Mouse (Mus musculus) layer of hippocampus, adult 8-10 months (tissue): ENCODE results near the gene Crp. TPM values are rescaled to one million over a fixed set of nuclear protein-coding genes. Genes with fewer than 3 reads are reported as not detected.

Experiments
- DNase-seq, 2 experiments: peaks; one replicate each; pipeline ENCODE4 v3.0.0; 2022; ENCODE audit warnings: low spot score in 2 of 2
- total RNA-seq, 4 experiments: library from RNA; stranded (reverse); gene quantifications; 2 replicates each; pipeline ENCODE4 v1.2.4; 2022

Gene Crp
- total RNA-seq, result not detected

DNA sequence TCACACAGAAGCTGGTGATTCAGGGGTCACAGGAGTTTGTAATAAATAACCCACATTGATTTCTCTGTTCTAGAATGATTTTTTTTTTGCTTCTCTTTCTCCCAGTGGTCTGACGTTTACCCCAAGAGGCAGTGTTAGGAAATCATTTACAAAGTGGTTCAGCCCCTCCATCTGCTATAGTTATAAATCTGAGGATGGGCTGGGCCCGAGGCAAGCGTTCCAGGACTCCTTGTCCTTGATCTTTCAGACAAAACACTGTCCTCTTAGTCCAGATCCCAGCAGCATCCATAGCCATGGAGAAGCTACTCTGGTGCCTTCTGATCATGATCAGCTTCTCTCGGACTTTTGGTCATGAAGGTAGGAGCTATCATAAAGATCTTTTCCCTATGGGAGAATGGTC lies at the start of gene Crp:
Gene Crp, plus strand, starts transcription at position 212 of the 400 bp plus-strand sequence.
- DNase-seq, result no peak

DNA sequence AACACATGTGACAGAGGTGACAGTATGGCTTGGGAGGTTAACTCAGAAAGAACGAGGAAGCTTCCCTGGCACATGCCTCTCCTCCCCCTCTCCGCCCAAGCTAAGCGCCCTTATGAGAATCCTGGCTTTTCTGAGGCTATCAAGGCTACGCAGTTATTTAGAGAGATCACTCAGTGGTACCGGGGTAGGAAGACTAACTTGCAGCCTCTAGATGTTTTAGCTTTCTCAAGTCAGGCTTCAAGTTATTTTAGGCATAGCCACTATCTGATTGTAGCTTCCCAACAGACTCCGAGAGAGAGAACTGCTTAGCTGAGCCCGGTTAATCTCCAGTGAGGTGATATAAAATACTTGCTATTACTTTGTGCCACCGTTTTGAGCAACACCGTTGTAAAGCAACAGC lies 48.5 kb upstream of the Crp start:
- no peak for DNase-seq

DNA sequence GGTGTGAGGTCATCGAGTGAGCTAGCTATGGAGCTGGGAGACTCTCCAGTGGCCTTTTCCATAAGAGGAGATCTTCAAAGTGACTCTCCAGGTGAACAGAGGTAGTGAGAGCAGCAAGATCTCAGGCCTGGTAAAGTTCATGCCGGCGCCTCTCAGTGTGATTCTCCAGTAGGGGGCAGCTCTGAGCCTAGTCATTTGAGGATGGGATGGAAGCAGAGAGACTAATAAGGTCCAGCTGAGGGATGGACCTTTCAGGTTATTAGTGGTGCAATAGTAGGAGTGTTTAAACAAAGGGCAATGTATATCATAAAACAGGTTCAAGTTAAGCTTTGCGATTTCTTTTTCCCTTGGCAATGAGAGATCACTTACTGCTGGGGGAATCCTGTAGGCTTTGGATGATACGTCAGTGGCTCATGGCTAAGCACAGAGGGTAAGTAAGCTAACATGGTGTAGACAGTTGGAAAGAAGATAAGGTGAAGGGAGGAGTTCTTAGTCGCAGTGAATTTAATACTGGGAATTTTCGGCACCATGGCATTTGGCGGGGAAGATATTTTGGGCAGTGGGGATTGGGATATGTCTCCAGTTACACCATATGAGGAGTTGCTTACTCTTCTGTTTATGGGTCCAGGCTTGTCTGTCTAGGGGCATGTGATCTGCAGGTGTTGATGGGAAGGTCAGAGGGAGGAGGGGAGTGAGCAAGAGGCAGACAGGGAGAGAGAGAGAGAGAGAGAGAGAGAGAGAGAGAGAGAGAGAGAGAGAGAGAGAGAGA lies 47.2 kb upstream of the Crp start:
- DNase-seq, result peak in 1 of 2 experiments; percentile 25

DNA sequence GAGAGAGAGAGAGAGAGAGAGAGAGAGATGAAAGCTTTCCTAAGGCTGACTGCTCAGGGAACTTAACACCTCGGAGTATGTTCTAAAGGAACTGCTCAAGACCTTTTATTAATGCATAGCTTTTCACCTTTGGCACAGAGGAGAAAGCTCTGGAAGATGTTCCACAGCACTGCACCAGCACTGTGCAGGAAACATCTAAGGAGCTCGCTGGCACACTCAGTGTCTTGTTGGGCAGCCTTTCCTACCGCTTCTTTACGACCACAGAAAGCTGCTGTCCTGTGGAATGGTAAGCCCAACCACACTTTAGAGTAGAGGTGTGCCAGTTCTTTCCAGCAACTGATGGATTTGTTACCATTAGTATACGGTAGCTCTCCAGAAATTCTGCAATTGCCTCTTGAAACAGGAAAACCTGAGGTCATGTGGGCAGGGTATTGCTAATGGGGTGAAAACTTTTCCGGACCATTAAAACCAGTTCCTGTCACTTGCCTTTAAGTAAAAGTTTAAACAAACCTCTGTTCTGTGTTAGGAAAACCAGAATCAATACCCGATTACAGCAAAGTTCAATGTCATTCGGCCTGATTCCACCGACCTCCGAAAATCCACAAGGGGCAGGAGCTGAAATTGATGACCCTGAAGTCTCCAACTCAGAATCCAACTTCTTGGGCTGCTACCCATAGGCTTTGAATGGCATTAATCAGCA lies 46.4 kb upstream of the Crp start:
- DNase-seq, result no peak

DNA sequence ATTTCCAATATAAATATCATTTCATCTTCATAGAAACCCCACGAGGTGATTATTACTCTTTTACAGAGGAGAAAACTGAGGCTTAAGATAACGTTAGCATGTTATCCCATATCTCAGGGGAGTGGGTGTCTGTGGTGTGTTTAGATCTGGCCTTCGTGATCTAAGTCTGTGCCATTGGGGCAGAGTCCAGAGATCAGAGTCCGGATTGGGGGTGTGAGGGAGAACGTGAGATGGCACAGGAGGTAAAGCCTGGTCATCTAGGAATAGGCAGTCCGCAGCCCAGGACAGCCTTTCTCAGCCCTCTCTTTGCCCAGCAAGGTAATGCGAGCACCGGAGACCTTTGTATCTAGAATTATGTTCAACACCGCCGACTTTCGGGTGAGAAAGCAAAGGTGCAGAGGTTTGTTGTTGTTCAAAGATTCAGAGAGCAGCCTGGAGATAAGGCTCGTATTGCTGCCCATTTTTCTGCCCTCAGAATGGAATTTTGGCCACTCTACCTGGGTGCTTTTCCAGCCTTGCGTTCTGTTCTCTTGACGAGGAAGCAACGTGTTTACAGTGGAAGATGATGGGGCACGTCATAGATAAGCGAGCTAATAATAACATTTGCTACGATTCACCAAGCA lies 45.7 kb upstream of the Crp start:
- no peak for DNase-seq

DNA sequence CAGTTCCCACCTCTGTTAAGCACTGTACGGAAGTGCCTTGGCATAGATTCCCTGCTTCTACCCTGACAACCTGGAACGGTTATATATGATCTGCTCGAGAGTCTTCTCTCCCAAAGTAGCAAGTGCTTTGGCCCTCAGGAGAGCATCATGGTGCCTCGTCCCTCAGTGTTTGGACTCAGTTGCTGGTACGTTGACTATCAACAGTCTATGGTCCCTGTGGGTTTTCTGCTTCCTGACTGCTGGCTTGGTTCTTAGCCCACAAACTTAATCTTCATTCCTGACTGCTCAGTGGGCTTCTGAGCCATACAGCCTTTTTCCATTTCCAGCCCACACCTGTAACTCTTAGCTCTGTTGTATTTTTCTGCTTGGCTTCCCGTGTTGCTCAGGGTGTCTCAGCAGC lies 44.0 kb upstream of the Crp start:
- no peak for DNase-seq

DNA sequence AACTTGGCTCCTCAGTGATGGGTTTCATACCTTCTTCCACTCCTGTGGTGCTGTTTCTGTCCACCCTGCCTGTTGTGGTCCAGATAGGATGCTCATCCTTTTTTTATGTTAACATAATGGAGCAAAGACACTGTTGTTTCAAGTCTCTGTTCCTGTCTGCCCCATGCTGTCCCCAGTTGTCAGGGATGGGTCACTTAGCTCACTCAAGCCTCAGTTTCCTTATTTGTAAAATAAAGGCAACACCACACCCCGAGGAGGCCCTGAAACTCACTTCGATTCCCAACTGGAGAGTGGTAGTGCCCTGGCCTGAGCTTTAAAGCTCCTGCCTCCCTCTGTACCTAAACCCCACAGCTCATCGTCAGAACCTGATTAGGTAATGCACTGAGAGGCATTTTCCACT lies 40.6 kb upstream of the Crp start:
- DNase-seq, result no peak

DNA sequence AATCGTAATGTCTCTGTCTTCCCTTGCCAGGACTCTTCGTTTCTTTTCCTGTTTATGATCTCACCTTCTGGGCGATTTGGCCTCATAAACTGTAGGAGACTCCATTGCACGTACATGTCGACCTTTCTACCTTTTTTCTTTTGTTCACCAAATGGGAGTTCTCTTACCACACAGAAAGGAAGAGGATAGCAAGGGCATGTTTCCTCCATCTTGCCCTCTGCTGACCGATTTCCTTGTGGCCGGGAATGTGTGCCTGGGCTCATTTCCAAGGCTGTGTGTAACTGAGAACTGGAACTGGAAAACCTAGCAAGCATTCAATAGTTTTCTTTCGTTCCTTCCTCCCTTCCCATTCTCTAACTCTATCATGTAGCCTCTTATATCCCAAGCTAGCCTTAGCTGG lies 38.2 kb upstream of the Crp start:
- no peak for DNase-seq

DNA sequence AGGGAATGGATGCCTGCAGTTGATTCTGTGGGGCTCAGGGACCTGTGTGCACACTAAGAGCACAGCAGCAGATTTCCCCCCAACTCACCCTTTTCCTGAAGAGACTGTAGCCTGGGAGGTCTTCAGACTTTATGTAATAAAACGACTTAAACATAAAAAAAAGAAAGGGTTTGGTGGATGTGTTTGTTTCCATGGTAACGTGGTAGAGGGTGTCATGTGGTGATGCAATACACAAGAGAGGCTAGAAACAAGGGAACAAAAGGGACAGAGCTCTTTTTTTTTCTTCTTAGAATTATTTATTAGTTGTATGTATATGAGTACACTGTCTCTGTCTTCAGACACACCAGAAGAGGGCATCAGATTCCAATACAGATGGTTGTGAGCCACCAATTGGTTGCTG lies 32.4 kb upstream of the Crp start:
- no peak for DNase-seq

DNA sequence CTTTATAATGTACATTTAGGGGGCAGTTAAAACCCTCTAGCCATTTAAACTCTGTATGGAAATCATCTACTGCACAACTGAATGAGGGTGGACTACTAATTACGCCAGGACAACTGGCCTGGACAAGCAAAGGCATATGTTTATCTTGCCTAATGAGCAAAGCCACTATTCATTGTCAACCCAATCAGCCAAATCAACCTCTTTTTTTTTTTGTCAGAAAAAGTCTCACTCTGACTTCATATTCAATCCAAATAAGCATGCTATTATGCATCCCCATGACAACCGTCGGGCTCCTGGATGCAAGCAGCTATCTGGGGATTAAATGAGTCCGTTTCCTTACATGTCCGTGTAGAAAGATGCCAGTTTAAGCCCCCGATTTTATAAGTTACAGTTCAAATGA lies 30.3 kb upstream of the Crp start:
- peak in 1 of 2 experiments; percentile 10 for DNase-seq

DNA sequence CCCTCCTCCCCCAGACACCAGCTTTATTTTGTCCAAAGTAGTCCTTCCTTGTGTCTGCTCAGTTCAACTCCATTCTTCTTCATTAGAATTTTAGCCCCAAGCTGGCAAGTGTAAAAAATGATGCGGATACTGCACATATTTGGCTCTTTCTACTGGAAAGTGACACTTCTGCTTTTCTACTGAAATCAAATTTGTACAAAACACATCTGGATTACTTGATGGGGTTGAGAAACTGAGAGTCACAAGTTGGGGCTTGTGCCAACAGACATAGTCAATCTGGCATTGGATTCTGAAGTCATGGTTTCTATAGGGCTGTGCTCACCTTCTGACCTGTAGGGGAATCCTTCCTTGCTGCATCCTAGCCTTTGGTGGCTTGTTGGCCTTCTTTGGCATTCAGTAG lies 27.1 kb upstream of the Crp start:
- DNase-seq, result no peak

DNA sequence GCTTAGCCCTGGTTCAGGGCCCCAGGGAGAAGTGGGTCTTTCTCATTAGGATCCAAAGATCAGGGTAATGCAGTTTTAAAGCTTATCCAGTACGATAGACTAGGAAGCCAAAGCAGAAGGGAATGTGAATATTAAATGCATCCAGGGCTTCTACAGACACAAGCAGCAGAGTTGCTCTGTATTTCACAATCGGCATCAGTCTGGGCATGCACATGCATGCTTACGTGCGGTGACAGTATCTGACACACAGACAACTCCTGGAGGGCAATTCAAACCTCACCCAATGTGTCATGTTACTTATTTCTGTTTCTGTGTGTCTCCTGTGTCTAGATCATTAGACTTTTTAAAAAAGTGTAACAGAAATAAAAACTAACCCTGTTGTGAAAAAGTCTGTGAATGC lies 17.1 kb upstream of the Crp start:
- no peak for DNase-seq

DNA sequence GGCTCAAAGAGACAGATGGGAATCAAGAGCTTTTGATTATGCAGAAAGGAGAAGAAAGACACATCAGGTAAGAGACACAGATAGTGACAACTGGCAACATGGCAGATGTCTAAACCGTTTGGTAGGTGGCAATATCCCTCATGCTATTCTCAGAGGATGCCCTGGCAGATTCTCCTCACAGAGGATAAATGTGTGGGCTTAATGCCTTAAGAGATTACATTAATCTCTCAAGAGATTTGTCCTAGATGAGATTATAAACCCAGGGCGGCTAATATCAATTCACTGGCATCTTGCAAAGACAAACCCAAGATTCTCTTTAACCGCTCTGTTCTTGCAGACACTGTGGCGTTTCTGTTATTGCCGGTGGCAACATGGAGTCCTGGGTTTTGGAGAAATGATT lies 14.3 kb upstream of the Crp start:
- no peak for DNase-seq

DNA sequence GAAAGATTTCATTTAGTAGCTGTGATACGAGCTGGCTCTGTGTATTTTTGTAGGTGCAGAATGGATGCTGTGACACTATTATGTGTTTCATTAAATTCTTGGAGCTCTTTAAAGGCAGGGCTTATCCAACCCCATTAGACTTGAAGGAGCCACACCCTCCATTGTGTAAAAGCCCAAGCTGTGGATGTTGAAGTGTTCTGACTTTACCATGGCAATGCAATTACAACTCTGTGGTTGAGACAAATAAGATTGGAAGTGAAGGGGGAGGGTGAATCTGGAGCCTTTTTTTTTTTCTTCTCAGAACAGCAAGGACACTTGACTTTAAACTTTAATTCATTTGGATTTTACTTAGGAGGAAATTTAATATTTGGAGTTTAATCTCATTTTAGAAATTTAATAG lies 13.9 kb upstream of the Crp start:
- DNase-seq, result no peak

DNA sequence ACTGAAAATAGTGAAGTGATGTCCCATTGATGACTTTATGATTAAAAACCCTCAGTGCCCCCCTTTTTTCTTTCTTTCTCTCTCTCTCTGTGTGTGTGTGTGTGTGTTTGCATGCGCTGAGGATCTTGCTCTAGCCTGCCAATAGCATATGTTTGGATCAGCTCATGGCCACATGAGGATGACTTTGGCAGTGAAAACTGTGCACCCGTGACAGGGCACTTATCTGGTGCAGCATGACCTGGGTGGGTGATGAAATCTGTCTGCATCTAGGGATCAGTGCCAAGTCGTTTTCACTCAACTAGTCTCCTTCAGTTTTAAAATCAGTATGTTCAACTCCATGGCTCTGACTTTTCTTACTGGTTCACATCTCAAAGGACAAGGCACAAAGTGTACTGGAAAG lies 12.7 kb upstream of the Crp start:
- DNase-seq, result no peak

DNA sequence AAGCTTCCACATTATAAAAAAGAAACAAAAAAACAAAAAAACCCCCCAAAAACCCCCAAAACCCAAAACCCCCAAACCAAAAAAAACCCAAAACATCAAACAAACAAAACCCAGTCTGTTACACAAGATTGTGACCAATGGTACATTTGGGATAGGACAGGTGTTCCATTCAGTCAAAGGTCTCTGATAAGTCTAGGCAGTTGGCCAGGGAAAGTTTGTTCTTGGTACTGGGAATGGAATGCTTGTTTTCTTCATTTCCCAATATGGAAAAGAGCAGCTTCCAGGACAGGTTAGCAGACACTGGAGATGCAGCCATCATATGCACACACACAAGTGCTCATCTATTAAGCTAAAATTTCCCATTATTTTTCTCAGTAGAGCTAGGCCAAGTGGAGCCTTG lies 433 bp upstream of the Crp start:
- no peak for DNase-seq

DNA sequence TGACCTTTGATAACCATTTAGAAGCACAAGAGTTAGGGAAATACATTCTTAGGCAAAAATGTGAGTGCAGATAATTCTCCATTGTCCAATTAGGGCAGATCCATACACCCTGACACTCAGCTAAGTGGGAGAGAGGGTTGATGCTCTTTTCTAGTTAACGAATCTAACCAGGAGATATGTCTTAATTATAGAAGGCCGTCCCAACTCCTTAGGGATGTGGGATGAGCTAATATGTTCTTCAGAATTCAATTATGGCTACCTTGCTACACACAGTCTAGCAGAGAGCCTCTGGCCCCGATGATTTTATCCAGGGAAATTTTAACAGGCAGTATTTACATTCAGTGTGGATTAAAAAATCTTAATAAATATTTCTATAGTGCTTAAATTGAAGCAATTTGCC lies 3.0 kb downstream of the Crp start:
- no peak for DNase-seq

DNA sequence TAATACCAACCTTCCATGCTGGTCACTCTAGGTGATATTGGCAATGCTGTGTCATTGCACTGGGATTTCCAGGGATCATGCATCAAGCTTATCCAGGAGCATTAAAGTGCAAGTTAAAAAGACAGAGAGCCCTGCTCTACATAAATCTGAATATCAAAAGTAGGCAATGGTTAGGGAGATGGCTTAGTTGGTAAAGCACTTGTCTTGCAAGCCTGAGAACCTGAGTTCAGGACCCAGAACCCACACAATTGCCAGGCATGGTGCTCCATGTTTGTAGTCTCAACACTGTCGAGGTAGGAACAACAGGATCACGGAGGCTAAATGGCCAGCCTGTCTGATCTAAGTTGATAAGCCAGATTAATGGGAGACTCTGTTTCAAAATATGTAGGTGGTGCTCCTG lies 3.5 kb downstream of the Crp start:
- DNase-seq, result no peak

DNA sequence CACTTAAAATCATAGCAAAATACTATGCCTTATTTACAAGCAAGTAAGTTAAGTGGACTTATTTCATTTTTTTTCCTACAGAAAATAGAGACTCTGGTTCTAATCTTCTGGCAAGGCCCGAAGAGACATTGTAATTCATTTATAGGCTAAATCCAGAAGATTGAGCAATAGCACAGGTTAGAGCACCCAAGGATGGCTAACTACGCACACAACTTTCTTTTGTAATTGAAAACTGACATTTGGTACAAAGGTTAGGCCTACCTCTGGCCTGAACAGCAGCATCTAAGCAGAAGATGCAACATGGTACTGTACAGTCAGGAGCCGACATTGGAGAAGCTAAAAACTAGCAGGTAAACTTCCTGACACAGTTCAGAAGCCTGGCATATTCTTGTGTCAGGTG lies 4.0 kb downstream of the Crp start:
- DNase-seq, result no peak

DNA sequence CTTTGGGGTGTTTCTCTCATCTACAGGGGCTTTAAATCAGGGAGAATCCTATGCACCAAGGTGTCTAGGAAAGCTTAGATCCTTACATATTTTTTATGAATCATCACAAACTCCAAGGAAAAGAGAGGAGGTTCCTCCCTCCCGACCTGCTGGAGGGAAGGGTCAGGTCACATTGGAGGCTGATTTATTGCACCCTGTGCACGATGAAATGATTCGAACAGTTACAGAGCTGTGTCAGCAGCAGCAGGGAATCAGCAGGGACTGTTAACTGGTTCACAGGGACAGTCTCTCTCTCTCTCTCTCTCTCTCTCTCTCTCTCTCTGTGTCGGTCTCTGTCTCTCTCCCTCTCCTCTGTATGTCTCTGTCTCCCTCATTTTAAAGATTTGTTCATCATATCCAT lies 6.9 kb downstream of the Crp start:
- DNase-seq, result no peak

DNA sequence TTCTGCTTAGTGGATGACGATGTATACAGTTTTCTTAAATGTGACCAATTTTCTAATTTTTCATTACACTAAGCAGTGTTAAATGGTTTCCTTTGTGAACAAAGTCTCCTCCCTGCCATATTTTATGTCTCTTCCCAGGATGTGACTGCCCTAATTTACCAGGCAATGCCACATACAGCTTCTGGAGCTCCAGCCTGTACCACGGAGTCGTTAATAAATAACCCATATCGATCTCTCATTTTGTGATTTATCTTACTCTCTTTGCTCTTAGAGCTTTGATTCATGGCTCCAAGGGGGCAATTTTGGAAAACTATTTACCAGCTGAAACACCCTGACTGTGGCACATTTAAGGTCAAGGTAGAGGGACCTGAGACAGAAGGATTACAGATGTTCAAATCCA lies 8.4 kb downstream of the Crp start:
- no peak for DNase-seq

DNA sequence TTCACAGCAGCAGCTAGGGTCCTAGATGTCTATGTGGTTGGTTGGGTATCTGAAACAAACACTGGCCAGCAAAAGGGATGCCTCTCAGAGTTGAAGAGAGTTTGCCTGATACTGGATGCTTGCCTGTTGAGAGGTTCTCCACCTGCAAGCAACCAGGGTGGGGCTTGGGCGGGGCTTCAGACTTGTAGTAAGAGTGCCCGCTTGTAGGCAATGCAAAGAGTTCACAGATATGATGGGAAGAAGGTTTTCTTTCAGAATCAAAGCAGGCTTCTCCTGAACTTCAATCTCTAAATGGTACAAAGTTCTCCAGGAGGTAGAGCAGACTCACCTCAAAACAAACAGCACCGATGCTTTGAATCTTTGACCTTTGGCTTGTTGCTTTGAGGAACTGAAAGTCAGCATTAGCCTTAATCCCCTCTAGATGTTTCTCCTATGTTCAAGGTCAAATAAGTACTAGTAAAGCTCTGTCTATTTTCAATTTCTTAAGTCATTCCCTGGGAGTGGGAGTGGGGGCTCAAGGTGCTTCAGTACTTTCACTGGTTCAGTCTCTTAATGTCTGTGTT lies 12.0 kb downstream of the Crp start:
- DNase-seq, result no peak

DNA sequence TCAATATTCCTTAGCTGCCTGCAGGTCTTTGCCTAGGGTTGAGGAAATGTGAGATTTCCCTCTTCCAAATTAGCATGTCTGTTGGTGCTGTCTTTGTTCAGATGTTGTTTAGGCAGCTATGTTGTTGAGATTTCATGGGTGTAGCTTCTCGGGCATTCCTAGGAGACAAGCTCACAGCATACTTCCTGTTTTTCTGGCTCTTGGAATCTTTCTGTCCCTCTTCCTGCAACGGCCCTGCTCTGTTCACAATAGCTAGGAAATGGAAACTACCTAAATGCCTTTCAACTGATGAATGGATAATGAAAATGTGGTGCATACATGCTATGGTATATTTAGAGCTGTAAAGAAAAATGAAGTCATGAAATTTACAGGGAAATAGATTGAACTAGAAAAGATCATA lies 13.5 kb downstream of the Crp start:
- no peak for DNase-seq
